Mouse (Mus musculus) c-Kit-positive CD71-positive TER-119-positive erythroid progenitor cells, embryonic 14.5 days (primary cell): ENCODE data around the gene Pla2r1.

Experiments used
- DNase-seq: peaks from one replicate; pipeline ENCODE4 v3.0.0-alpha.2; 2013; ENCODE audit warnings: low spot score

Gene Pla2r1

DNA sequence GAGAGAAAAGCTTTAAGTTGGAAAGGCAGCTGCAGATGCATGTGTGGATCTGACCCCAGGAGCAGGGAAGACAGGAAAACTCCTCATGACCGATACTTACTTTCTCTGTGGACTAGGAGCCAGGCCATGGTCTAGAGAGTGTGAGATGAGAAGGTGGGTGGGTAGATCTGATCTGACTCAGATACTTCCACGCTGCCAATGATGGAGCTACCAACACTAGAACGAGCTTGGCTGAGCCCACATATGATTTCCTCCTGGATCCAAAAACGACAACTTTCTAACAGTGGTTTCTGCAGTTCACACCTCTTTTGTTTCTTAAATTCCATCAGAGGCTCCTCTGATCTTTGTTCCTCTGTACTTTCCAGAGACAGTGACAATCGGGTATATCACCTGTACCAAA lies 151.4 kb downstream of the Pla2r1 start:
- no peak for DNase-seq

- DNase-seq: no peak
These were observed 159.3 kb downstream of the Pla2r1 start for GRCm38 (mm10) chr2:60393786-60394185.

DNA sequence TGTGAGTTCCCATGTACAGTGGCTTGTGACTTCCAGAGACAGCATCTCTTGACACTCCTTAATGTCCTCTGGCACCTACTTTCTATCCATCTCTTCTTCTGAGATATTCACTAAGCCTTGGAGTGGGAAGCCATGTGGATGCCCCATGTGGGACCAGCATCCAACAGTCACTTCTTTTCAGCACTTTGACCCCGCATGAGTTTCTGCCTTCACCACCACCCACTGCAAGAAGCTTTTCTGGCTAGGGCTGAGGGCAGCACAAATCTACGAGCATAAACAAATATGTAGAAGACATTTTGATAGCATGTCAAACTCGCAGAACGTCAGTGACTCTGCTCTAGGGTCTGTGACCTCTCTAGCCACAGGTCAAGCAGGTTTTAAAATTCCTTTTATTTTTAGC lies 160.8 kb downstream of the Pla2r1 start:
- no peak for DNase-seq

DNA sequence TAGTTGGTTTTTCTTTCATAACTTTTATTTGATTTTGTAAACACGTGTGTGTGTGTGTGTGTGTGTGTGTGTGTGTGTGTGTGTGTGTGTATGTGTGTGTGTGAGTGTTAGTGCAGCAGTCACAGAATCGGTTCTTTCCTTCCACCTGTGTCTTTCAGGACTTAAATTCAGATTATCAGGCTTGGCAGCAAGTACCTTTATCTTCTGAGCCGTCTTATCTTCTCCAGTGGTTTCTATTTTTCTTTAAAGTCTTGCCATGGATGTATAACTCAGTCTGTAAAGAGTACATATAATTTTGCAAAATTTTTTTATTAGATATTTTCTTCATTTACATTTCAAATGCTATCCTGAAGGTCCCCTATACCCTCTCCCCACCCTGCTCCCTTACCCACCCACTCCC lies 165.7 kb downstream of the Pla2r1 start:
- no peak for DNase-seq

- no peak for DNase-seq
These were observed 166.3 kb downstream of the Pla2r1 start for GRCm38 (mm10) chr2:60386835-60387234.

GRCm38 (mm10) chr2:60384763-60385085 lies 168.4 kb downstream of the Pla2r1 start:
- no peak for DNase-seq

DNA sequence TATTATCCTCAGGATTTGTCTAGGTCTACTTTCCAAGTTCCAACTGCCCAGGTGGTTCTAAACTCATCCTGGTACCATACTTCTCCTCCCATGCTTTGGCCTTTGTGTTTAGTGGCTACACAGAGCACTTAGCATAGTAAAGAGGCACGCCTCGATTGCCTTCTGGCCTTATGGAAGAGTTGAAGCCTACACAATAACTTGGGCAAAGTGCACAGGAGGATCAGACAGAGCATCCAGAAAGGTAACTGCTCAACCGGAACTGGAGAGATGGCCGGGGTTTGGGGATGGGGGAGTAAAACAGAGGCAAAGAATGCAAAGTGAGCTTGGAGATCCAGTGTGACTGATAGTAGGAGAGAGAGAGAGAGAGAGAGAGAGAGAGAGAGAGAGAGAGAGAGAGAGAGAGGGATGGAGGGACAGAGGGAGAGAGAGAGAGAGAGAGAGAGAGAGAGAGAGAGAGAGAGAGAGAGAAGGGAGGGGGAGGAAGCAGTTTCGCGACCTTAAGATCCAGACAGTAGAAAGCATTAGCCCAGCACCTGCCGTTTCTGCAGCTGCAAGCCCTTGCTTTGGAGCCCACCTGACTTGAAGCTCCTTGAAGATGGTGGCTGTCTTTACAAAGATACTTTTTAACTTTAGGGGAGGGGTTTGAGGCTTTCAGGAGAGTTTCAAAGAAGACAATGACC lies 168.9 kb downstream of the Pla2r1 start:
- DNase-seq: no peak

DNA sequence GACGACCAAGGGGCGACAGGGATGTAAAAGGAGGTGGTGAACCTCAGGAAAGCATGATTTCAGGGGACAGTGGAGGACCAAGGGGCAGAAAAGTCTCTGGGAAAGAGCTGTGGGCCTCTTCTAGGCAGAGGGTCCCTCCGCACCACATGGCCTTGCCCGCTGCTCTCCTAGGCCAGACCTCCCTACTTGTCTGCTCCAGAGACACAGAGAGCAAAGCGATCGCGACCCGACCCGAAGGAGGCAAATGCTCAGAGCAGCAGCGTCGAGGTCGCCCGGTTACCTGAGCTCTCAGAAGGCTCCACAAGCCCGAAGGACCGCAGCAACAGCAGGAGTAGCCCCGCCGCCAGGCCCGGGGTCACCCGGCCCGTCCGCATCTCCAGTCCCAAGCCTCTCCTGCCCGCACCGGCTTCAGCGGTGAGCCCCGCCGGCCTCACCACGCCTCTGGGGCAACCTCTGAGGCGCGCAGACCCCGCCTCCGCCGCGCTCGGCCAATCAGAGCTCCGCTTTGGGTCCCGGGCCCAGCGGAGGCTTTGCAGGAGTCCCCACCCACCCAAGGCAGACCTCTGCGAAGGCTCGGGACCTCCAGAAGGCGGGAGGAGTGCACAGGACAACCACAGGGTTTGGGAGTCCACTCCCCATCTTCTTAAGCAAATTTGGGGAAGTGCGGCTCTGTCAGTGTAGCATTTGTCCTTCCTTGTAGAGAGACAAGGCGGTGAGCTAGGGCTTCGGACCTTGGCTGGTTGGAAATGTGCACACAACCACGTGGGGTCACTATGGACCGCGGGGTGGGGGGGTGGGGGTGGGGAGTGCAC lies 170.0 kb downstream of the Pla2r1 start, which contains the start of gene Ly75:
TSS of gene Ly75 (minus strand) at position 446 of the 812 bp plus-strand sequence.
- DNase-seq: peak; percentile 52

- no peak for DNase-seq
These were observed 170.8 kb downstream of the Pla2r1 start for GRCm38 (mm10) chr2:60382346-60382745.

DNA sequence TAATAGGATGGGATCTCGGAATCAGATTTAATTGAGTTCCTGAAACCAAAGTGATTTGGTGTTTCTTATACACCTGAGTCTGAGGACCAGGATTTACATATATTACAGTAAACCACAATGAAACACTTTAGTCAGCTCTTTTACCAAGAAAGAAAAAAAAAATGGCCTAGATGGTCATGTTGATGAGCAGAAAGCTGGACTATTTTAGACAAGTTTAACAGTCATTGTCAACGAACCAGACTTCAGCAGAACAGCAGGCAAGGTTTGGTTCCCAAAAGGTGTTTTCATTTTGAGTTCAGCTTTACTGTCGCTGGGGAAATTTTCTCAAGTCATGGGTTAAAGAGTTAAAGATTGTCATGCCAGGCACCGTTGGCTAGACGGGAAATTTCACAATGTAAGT lies 175.8 kb downstream of the Pla2r1 start:
- no peak for DNase-seq

- no peak for DNase-seq
These were observed 177.4 kb downstream of the Pla2r1 start for GRCm38 (mm10) chr2:60375608-60376107.

DNA sequence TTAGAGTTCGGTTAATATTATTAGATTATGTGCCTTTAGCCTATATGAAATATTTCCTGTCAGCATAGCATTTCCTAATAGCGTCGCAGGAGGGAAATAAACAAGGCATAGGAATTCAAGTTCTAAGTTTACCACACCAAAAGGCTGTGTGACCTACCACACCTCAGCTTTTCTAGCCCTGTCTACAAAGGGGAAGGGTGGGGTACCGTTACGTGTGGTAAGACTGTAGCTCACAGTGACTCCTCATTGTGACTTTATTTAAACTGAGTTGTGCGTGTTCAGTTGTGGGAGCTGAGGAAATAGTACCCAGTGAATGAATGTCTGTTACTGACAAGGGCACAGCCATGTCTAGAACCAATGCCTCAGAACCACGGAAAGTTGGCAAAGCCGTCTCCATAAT lies 178.0 kb downstream of the Pla2r1 start:
- DNase-seq: no peak

DNA sequence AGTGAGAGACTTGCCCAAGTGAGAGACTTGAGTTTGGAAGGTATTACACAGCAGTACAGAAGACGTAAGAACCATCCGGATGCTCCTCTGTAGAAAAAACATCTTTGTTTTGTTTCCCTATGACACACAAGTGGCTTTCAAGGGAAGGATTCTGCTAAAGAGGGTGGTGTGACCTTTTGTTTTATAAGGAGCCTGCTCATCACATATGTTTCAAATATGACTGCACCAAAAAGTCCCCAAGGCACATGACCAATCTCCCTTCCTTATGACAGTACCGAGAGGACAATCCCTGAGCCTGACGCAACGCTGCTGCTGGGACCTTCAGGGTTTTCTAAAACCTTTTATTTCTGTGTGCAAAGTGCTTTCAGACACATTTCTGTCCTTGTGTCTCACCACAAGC lies 182.9 kb downstream of the Pla2r1 start:
- no peak for DNase-seq

DNA sequence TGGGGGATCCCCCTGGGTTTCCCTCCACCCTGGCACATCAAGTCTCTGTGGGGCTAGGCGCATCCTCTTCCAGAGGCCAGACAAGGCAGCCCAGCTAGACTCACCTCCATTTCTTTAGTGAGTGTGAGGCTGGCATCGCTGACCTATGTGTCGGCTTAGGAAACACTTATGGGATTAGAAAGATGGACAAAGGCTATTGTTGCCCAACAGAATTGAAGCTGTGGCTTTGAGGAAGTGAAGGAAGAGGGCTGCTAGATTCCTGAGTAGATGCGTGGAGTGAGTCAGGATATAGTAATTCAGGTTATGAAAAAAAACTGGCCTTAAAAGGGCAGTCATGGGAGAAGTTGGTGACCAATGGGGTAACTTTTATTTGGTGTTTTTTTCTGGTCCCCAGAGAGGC lies 183.7 kb downstream of the Pla2r1 start:
- DNase-seq: no peak

DNA sequence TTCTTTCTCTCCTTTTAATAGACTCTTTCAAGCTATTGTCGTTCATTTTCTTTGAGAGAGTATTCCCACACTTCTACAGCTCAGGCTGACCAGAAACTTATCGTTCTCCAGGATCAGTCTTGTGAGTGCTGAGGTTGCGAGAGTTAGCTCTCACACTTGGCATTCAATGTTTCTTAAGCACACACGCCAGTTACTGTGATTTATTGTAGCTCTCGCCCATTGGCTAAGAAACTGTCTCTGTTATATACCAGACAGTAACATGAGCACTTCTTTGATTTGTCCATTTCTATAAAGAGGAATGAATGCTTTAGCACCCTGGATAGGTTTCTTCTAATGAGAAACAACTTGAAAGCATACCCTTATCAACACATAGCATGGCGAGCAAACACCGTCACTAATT lies 185.2 kb downstream of the Pla2r1 start:
- DNase-seq: no peak
